Comparison of ENCODE assay signal across 14 mouse cellular contexts in genomic region chr15:5555381-5556066, GRCm38 (mm10).
A peak's percentile ranks its signal among the peaks of the same experiment; 100 is the strongest.
DNase-seq lines count a peak whose midpoint lies in the region; ATAC-seq lines count a peak whose summit lies in the region.
"Had no signal": no experiment of that assay in that cellular context is flagged by ENCODE, and none has a peak within 500 bp of the region (broad histone marks: within the 10 kb centered on the region; RNA-seq: fewer than 3 reads in every experiment).

No protein-coding gene starts in this region.

- no peaks in the 10 kb centered on the region for H3K9me3 ChIP-seq in forebrain, embryonic 14.5 days (replicated peaks; ENCODE audit: control insufficient read depth, low read length)
- no peaks in the 10 kb centered on the region for H3K9me3 ChIP-seq in forebrain, embryonic 16.5 days (ENCODE audit: control insufficient read depth, low read length)
- no peaks in the 10 kb centered on the region for H3K9me3 ChIP-seq in kidney, embryonic 14.5 days (ENCODE audit: control insufficient read depth, low read length)
- H3K9me3 ChIP-seq: intestine, embryonic 15.5 days; neural tube, embryonic 13.5 days had no signal

- ATAC-seq in forebrain, embryonic 14.5 days: no peak
- no peak for ATAC-seq in forebrain, embryonic 16.5 days
- ATAC-seq in kidney, embryonic 14.5 days (ENCODE audit: low FRiP score, low TSS enrichment): no peak
- peak; percentile 30 for ATAC-seq in inflammation-experienced regulatory T-cells, adult 6 months
- ATAC-seq: intestine, embryonic 15.5 days; midbrain, embryonic 16.5 days had no signal

- peak; percentile 2 for DNase-seq in forebrain, embryonic 14.5 days (ENCODE audit: low spot score)
- peak; percentile 21 for DNase-seq in kidney, adult 9 months
- DNase-seq in NIH3T3 (ENCODE audit: low read depth): peak; percentile 61
- no peak for DNase-seq in embryo, embryonic 10.5 days (ENCODE audit: low spot score)
- no peak for DNase-seq in thymus, adult 18-20 months
- DNase-seq: adrenal gland, adult 2 months; thymus, adult 2 months had no signal

- no peak overlapping the region for H3K4me3 ChIP-seq in forebrain, embryonic 14.5 days (ENCODE audit: low read depth, low read length)
- H3K4me3 ChIP-seq in forebrain, embryonic 16.5 days (replicated peaks; ENCODE audit: low read length): no peak overlapping the region
- no peak overlapping the region for H3K4me3 ChIP-seq in kidney, embryonic 14.5 days (ENCODE audit: low read length)
- H3K4me3 ChIP-seq: heart, adult 2 months; intestine, embryonic 15.5 days; neural tube, embryonic 13.5 days had no signal

- H3K27ac ChIP-seq in forebrain, embryonic 14.5 days (ENCODE audit: low read depth, low read length): no peak overlapping the region
- H3K27ac ChIP-seq in forebrain, embryonic 16.5 days (ENCODE audit: low read length): no peak overlapping the region
- H3K27ac ChIP-seq in kidney, embryonic 14.5 days (ENCODE audit: low read depth, low read length): no peak overlapping the region
- H3K27ac ChIP-seq: heart, adult 2 months; intestine, embryonic 15.5 days; neural tube, embryonic 13.5 days had no signal

- no peak overlapping the region for H3K9ac ChIP-seq in forebrain, embryonic 14.5 days (ENCODE audit: low read length)
- H3K9ac ChIP-seq in forebrain, embryonic 16.5 days (replicated peaks; ENCODE audit: low read depth, low read length): no peak overlapping the region
- no peak overlapping the region for H3K9ac ChIP-seq in kidney, embryonic 14.5 days (ENCODE audit: low read depth, low read length)
- H3K9ac ChIP-seq: intestine, embryonic 15.5 days; neural tube, embryonic 13.5 days had no signal

- no peak overlapping the region for H3K4me2 ChIP-seq in forebrain, embryonic 14.5 days (ENCODE audit: low read length)
- no peak overlapping the region for H3K4me2 ChIP-seq in forebrain, embryonic 16.5 days (ENCODE audit: low read length)
- H3K4me2 ChIP-seq in kidney, embryonic 14.5 days (replicated peaks; ENCODE audit: low read depth, low read length): no peak overlapping the region
- H3K4me2 ChIP-seq: intestine, embryonic 15.5 days; neural tube, embryonic 13.5 days had no signal

- 77% methylated on average over 7 of the region's 7 CpGs for WGBS in forebrain, embryonic 14.5 days
- WGBS in forebrain, embryonic 16.5 days: 74% methylated on average over 7 of the region's 7 CpGs
- 60% methylated on average over 7 of the region's 7 CpGs for WGBS in kidney, embryonic 14.5 days

- H3K36me3 ChIP-seq in forebrain, embryonic 14.5 days (ENCODE audit: control insufficient read depth, insufficient read depth, low read length): no peaks in the 10 kb centered on the region
- no peaks in the 10 kb centered on the region for H3K36me3 ChIP-seq in forebrain, embryonic 16.5 days (ENCODE audit: control insufficient read depth, insufficient read depth)
- H3K36me3 ChIP-seq in kidney, embryonic 14.5 days (ENCODE audit: control insufficient read depth, insufficient read depth, low read length): no peaks in the 10 kb centered on the region
- H3K36me3 ChIP-seq: intestine, embryonic 15.5 days; neural tube, embryonic 13.5 days had no signal

- no peaks in the 10 kb centered on the region for H3K4me1 ChIP-seq in forebrain, embryonic 14.5 days (ENCODE audit: control insufficient read depth, insufficient read depth, low read length)
- no peaks in the 10 kb centered on the region for H3K4me1 ChIP-seq in forebrain, embryonic 16.5 days (replicated peaks; ENCODE audit: control insufficient read depth, insufficient read depth, low read length)
- no peaks in the 10 kb centered on the region for H3K4me1 ChIP-seq in kidney, embryonic 14.5 days (ENCODE audit: control insufficient read depth, insufficient read depth, low read length)
- H3K4me1 ChIP-seq: intestine, embryonic 15.5 days; neural tube, embryonic 13.5 days had no signal

- no peaks in the 10 kb centered on the region for H3K27me3 ChIP-seq in forebrain, embryonic 14.5 days (replicated peaks; ENCODE audit: control insufficient read depth, insufficient read depth, low read length)
- no peaks in the 10 kb centered on the region for H3K27me3 ChIP-seq in forebrain, embryonic 16.5 days (replicated peaks; ENCODE audit: control insufficient read depth, insufficient read depth, low read length)
- H3K27me3 ChIP-seq in kidney, embryonic 14.5 days (ENCODE audit: control insufficient read depth, insufficient read depth, low read length): no peaks in the 10 kb centered on the region
- H3K27me3 ChIP-seq: intestine, embryonic 15.5 days; neural tube, embryonic 13.5 days had no signal

Comparison
In these comparisons a context has a peak if more than half of its experiments do, and no peak if none do; other contexts are left out.
1. DNase-seq: peak in forebrain, embryonic 14.5 days (single experiment), kidney, adult 9 months (single experiment) and NIH3T3 (single experiment); none in embryo, embryonic 10.5 days (single experiment) and thymus, adult 18-20 months (0 of 2).